Mouse (Mus musculus) thymus, postnatal 25 days (tissue): ENCODE data around the gene Sec16b.

Source experiments
- DNase-seq: peaks from one replicate; pipeline ENCODE4 v3.0.0; 2022

Gene Sec16b

GRCm38 (mm10) chr1:157514298-157514697, 7.8 kb downstream of the Sec16b start:
- no peak for DNase-seq

GRCm38 (mm10) chr1:157516838-157517808, 10.6 kb downstream of the Sec16b start:
- DNase-seq, result no peak

DNA sequence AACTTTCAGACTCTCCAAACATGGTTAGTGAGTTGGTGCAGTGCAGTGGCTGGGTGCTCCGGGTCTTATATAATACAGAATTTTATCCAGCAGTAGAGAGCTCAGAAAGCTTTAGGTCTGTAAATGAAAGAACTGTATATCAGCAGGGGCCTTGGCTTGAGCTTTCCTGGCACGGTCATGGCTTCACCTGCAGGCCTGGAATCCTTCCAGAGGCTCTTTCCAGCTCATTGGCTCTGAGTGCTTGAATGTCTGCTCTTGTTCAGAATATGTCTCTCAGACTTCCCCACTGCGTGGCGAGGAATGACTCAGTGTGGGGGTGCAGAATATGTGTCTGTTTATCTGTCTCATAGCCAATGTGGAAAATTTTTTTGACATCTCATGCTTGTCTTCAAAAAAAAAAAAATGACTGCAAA, 11.6 kb downstream of the Sec16b start:
- DNase-seq, result no peak

GRCm38 (mm10) chr1:157519396-157519795, 12.9 kb downstream of the Sec16b start:
- no peak for DNase-seq

DNA sequence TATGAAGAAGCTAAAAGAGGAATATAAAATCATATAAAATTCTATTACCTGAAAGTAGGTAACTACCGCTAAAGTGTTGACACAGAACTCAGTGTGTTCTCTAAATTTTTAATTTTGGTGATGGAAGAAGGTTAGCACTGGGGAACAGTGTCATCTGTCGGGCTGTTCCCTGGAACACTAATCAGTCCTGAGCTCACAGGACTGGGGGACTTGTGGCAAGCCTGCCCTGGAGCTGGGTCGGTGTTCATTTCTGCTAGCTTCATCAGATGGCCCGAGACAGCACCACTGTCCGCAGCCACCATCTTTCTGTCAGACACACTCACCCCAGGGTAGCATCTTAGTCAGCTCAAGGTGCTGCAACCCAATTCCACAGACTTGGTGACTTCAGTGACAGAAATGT, 15.8 kb downstream of the Sec16b start:
- no peak for DNase-seq

DNA sequence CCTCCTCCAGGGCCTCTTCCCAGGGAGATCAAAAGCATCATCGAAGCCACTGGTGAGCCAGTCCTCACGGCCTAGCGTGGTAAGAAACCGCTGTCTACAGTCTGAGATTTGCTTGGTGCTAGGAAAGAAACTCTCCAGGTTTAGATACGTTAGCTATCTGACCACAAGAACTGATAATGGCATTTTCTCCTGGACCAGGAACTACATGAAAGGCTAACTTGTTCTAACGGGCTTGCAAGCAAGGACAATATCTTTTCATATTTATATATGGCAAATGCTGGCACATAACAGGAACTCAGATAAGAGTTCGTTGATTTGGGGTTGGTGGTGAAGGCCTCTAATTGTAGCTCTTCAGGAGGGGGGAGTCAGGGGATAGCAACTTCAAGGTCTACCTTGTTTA, 18.2 kb downstream of the Sec16b start:
- DNase-seq, result no peak

GRCm38 (mm10) chr1:157525692-157526354, 19.3 kb downstream of the Sec16b start:
- no peak for DNase-seq

DNA sequence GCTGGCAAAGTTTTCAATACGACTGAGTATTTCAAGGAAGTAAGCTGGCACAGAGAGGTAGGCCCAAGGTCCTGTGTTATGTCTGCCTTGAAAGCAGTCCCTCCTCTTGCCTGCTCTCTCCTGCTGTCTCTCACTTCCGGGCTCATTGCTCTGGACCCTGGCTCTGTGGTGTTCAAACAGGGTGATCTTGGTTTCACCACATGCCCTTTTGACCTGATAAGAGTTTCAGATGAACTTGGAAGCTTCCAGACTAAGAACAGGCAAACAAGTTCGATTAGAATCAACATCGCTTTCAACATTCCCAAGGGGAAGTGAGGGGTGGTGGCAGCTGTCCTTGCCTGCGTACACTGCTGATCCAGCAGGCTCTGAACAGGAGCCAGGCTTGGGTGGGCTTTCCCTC, 20.1 kb downstream of the Sec16b start:
- DNase-seq, result no peak

DNA sequence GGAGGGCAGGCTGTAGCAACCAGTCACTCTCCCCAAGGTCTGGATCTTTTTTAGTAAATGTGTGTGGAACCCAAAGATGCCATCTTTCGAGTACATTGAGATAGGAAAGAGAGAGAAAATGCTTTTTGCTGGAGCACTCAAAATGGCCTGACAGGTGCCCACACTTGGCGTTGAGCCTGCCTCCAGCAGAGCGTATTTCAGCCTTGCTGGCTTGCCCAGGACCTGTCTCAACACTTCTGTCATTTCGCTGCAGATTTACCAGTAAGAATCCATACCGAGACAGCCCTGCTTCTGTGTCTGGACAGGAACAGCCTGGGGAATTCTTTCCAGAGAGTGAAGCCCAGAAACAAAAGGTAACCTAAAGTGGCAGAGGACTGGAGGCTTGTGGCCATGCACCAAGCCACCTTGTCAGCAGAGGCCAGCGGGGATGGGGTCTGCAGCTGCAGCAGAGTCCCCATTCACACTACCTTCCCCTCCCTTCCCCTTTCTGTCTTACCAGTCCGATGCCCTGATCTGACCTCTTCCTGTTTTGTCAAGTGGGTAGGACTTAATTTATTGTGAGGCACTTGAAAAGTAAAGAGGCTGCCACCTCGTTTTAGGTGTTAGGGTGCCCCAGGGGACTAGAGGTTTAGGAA, 26.4 kb downstream of the Sec16b start:
- no peak for DNase-seq

DNA sequence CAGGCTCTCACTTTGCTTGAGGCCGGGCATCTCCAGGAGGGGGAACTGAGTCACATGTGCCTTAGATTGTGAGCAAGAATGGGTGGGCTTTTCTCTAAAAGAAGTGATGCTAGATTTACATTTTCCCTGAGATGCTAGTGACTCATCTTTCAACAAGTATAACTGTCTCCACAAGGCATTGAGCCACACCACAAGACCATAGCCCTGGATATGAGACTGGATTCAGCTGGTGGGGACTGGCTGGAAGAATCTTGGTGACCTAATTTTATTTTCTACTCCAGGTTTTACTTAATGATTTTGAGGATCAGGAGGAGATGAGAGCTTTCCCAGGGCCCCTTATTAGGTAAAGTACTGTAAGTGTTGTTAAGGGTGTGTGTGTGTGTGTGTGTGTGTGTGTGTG, 29.0 kb downstream of the Sec16b start:
- no peak for DNase-seq

DNA sequence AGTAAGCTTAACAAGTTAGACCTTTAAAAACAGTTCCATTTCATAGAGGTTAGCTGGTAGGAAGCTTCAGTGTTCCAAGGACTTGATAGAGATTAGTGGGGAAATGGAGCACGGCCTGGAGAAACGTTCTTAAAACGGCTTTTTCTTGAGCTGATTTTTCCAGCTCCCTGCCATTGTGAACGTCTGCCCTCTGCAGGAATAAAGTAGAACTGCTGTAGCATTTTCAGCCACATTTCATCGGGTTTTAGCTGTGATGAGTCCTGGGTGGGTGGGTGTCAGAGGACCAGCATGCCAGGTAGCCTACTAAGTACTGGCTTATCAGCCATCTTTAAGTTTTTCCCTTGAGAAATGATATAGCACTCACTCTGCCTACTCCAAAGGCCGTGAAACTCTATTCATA, 29.9 kb downstream of the Sec16b start:
- peak; percentile 25 for DNase-seq

DNA sequence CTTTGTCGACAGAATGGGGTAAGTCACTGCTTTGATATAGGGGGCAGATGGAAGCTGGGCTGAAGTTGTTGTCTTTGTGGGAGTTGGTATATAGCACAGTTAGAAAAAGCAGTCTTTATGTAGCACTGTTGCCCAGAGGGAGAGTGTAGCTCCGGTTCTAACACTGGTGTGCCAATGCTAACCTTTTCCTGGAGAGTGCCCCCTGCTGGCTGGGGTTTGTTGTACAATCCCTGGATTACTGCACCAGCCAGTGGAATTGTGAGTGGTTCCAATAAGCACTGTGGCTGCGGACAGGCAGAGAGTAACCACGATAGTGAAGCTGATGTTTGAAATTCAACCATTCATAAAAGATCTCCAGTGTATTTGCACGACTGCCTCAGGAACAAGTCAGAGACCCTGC, 31.1 kb downstream of the Sec16b start:
- DNase-seq, result peak; percentile 14

DNA sequence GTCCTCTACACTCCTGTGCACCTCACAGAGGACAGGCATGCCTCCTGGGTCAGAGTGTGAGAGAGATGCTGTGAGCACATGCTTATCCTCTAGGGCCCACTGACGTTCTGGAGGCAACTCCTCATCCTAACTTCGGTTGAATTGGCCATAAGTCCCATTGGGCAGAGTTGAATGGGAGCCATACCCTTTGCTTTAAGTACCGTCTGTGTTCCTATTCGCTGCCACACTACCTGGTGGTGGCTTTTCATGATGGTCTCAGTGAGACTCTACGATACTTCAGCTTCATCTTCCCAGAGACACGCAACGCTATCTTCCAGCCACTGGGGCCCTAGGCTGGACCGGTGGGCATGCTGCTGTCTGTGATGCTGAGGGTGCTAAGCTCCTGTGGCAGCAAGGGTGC, 38.5 kb downstream of the Sec16b start:
- no peak for DNase-seq

- no peak for DNase-seq
Measured at GRCm38 (mm10) chr1:157547658-157548057, 41.1 kb downstream of the Sec16b start.

DNA sequence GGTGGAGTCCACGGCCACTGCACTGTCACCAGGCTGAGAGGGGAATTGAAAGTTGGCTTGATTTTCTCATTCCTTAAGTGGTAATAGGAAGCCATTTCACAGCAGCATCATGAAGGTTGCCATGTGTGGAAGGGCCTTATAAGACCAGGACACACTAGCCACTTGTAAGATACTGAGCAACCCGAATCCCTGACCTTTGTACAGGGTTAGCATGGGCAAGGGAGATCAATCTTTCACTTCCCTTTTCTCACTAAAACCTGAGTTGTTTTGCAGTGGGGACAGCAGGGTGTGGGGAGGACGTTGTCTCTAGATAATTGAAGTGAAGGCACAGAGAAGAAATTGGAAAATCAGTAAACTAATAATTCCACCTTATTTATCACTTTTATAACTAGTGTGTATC, 43.2 kb downstream of the Sec16b start:
- DNase-seq, result no peak

DNA sequence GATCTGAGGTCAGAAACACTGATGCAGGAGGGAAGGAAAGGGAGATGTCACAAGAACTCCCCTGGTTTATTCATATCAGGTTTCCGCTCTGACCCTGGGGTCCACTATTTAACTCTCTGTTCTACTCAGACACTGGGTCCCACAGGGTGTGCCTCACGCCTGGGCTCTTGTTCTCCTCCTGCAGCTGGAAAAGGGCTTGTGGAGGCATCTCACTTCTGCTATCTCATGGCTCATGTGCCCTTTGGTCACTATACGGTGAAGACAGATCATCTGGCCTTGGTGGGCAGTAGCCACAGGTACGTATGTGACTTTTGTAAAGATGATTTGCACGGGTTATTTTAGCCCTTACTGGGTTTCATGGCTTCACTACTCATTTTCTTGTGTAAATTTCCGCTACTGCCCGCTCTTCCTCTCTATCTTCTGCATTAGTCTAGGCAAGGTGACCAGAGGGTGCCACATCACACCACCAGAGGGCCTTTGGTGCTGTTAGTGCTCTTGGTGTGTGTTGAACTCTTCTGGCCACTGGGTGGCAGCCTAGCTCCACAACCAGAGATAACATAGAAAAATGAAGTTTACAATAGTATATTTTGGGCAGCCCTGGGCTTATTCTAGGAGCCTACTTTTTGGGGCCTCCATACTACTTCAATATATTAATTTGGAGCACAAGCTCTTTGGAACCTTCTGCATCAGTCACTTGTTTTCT, 46.4 kb downstream of the Sec16b start:
- peak; percentile 51 for DNase-seq

DNA sequence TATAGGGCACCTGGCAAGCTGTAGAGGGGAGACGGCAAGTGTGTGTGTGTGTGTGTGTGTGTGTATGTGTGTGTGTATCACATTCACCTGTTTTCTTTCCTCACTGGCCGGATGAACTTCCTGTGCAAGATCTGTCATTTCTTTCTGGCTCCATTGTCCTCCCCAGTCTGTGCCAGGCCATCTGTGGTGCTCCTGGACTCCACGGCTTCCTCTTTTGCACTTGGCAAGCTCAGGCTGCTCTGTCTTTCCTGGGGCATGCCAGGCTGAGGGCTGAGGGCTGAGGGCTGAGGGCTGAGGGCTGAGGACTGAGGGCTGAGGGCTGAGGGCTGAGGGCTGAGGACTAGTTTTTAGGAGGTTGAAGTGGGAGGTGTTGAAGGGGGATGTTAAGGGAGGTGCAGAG, 47.6 kb downstream of the Sec16b start:
- DNase-seq, result no peak

GRCm38 (mm10) chr1:157554686-157555530, 48.4 kb downstream of the Sec16b start:
- no peak for DNase-seq

DNA sequence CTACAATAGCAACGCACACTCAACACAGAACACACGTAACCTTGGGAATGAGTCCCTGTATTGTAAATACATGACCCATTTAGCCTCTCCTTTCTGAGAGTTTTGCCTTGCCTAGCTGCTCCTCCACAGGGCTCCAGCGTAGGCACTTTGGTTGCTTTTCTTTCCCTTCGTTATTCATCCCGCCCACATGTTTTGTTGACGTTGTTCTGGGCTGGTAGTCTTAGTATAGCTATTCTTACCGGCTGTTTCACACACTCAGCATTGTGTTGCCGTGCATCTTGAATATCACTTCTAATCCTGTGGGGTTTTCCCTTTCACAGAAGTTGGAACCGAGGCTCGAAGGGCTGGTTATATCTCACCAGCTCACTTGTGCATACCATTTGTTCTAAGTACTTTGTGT, 49.2 kb downstream of the Sec16b start:
- DNase-seq, result no peak

- DNase-seq, result no peak
Measured at GRCm38 (mm10) chr1:157556439-157556838, 49.9 kb downstream of the Sec16b start.

DNA sequence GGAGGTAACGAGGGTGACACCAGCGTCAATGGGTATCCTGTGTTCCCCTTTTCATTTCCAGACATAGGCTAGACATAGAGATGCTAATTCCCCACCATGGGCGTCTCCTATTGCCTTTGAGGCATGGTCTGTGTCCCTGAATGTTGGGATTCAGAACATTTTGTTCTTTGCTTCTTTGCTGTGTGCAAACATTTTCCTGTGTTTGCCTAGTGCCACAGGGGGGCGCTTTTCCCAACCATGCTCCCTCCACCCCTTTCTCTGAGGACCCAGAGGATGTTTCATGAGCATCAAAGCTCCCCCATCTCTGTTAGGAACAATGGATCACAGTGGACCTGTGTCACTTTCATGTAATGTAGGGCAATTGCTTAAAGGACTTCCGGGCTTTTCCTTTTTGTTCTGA, 51.6 kb downstream of the Sec16b start:
- DNase-seq, result no peak

- no peak for DNase-seq
Measured at GRCm38 (mm10) chr1:157559986-157560385, 53.5 kb downstream of the Sec16b start.
